Mouse (Mus musculus): ENCODE measurements around the gene Grk3.
A peak's percentile ranks its signal among the peaks of the same experiment; 100 is the strongest.

Grk3 gene

GRCm38 (mm10) chr5:113015236-113016061, at the start of gene Grk3:
Grk3 (minus strand) TSS chr5:113015791.
- DNase-seq = peak; percentile 41

DNA sequence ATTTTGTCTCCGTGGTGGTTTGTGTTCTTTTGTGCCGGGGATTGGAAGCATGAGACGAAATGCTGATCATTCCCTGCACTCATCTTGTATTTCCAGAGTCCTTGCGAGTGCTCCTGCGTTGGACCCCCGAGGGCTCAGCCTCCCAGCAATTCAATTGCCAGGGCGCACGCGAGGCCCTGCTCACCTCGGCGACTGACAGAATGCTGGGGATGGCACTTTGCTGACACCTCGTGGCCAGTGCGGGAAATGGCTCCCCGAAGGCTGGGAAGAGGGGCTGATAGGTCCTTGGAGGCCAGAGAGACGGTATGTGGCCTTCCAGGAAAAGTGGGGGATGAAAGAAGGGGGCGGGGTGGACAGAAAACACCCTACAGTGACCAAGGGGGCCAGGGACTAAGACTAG, 38.7 kb upstream of the Grk3 start:
- DNase-seq = peak; percentile 43 to 77

DNA sequence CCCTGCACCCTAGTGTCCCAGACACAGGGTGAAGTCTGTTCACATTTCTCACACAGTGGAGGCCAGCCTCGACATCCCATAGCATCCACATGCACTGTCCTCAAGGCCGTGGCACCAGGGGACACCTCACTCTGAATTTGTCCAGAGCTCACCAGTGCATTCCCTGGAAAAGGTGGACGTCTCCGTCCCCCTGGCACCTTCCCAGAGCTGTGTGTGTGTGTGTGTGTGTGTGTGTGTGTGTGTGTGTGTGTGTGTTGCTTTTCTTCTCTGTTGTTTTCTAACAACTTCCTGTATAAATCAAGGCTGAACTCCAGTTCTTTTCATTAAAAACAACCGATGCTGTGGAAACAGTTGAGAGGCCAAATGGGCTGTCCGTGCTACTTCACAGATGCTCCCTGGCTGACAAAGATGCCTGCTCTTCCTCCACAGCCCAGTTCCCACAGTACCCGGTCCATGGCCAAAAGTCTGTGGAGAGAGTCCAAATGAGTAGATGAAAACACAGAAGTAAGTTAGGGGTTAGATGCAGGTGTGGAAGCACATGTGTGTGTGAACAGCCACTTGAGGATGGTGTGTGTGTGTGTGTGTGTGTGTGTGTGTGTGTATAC, 35.1 kb upstream of the Grk3 start:
- DNase-seq = no peak

DNA sequence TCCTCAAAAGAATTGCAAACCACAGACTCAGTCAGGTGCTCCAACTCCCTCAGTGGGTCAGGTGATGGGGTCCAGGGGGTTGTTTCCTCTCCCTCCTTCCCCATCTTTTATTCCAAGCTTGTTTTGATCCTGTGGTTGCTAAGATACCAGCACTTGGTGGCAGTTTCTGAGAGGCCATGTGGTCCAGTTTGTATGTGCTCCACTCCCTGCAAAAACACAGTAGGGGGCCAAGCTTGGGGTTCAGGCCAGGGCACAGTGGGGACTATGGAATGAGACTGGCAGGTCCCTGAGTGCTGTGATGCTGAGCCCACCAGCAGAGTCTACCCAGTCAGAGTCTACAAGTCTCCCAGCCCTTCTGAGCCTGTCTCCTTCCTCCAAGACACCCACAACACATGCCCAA, 34.3 kb upstream of the Grk3 start:
- DNase-seq = no peak

- DNase-seq = no peak
Observed at GRCm38 (mm10) chr5:113045511-113046273, 30.1 kb upstream of the Grk3 start.

DNA sequence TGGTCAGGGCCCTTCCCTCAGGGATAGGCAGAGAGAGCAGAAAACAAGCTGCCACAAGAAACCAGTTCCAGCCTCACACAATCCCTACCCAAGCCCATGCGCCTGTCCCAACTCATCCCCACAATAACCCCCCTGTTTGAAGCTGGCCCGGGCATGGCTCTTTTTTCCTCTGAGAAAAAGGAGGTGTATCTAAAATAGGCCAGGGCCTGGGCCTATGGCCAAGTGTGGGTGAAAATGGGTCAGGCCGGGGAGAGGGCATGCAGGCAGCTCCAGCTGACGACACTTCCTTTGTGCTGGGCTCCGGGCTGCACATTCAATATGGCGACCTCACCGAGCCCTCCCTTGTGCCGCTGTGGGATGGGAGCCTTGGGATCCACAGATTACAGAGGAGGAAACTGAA, 27.9 kb upstream of the Grk3 start:
- DNase-seq = no peak

- DNase-seq = peak in 1 of 2 experiments; percentile 18
Observed at GRCm38 (mm10) chr5:113041567-113042071, 26.0 kb upstream of the Grk3 start.

GRCm38 (mm10) chr5:113040776-113041175, 25.2 kb upstream of the Grk3 start:
- no peak for DNase-seq

GRCm38 (mm10) chr5:113038601-113039000, 23.0 kb upstream of the Grk3 start:
- DNase-seq = no peak

- DNase-seq = no peak
Observed at GRCm38 (mm10) chr5:113035094-113036047, 19.8 kb upstream of the Grk3 start.

DNA sequence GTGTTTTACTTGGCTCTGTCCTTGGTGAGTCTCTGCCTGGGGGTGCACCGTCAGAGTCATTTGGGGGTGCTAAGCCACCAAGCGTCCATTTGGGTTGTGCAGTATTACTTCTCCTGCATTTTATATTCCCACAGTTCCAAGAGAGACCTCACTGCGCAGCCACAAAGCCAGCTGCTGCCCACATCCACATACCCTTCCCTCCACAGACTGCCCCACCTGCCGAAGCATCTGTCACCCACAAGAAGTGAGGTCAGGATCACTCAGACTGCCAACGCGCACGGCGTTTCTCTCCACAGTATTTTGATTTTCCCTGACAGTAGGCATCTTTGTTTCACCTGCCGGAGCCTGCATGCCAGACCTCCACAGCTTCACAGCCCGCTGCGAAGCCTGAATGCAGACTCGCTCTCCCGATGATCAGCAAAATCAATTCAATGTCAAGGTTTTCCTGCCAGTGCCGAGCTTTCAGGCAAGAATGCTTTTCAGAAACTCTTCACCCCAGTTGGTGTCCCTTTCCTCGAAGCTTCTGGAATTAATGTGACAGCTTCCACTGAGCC, 15.7 kb upstream of the Grk3 start:
- DNase-seq = no peak

GRCm38 (mm10) chr5:113030082-113030481, 14.5 kb upstream of the Grk3 start:
- no peak for DNase-seq

GRCm38 (mm10) chr5:113026706-113027105, 11.1 kb upstream of the Grk3 start:
- no peak for DNase-seq

- peak; percentile 30 to 39 for DNase-seq
Observed at GRCm38 (mm10) chr5:113024154-113024764, 8.7 kb upstream of the Grk3 start.

DNA sequence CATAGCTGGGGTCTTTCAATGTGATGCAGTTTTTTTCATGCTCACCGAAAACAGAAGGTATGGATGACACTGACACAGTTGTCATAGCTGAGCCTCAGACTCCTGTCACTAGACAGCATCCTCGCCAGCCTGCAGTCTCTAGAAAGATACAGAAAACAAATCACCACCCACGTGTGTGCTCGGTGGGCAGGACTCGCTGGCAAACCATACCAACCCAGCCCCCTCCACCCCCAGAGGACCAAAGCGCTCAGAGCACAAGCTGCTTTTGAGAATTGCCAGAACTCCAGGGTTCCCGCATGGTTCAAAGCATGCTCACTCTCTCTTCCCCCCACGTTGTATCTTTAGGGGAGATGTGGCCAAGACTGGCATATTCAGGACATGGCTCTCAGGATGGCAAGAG, 2.6 kb upstream of the Grk3 start:
- DNase-seq = no peak

DNA sequence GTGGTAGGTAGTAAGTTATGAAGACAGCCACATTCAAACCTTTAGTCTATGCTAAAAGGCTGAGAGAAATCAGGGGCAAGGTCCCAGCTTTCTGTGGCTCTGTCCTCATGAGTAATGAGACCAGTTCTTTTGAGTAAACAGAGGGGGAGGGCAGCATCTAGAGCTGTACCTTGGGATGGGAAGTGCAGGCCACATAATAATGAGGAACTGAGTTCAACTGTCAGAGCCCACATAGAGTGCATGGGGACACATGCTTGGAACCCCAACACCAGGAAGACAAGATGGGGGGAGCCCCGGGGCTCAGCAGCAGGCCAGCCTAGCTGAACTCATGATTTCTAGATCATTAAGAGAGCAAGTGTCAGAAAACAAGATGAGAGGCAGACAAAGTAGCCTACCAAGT, 1.4 kb upstream of the Grk3 start:
- DNase-seq = no peak

DNA sequence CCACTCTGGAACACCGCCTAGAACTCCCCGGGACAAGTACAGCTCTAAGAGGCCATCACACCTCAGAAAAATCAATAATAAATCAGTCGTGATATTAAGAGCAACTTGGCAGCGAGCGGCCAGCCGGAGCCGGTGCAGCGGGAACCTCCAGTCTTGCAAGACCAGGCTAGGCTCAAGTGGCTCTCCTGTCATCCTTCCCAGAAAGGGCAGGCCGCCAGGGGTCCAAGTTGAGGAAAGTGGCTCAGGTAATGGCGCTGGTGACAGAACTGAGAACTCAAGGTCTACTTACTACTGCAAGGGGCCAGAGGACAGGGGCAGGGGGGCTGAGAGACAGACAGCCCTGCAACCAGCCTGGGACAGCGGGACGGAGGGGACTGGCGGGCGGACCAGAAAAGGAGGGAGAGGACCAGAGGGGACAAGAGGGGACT, 769 bp downstream of the Grk3 start:
- peak; percentile 23 to 25 for DNase-seq

DNA sequence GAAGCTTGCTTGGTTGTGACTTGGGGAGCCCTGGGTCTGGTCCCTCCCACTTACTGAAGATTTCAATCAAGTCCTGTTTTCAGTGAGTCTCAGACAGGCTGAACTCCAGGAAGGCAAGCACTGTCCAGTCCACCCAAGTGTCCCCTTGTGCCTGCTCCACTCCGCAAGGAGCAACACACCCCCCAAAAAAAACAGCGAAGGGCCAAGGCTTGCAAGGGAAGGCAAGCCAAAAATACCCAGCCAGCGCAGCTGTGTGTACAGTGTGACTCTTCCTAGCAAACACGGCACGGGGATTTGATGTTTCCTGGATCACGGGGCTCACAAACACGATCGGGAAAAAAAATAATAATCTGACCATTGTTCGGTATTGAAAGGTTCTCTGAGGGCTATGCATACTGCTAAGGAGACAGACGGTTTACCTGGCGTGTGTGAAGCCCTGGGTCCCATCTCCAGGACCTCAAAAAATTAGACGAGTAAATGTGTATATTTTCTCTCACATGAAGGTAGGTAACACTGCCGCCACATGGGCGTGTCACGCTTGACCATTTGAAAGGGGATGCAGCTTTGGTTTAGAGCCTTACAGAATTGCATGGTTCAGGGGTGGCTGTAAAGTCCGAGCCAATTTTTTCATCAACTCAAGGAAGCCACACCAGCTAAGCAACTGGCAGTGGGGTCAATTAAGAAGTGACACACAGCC, 1.3 kb downstream of the Grk3 start:
- DNase-seq = no peak

DNA sequence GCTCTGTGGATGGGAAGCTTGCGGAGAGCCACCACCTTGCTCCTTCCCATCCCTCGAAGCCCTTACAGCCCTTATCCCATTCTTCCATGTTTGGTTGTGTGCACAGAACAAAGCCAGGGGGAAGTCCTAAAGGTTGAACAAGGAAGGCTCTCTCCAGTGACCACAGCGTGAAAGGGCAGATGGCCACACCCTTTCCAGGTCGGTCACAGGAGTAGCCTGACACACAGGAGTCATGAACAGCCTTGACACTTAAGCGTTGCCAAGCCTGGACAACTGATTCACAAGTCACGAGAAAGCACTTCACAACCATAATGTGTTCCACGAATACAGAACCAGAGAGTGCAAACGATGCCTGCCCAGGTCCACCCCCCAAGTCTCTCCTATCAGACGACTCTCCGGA, 3.7 kb downstream of the Grk3 start:
- DNase-seq = no peak

- no peak for DNase-seq
Observed at GRCm38 (mm10) chr5:113009183-113009820, 6.3 kb downstream of the Grk3 start.

All from kidney, adult 8-10 months (tissue).